Mouse (Mus musculus) left cerebral cortex, postnatal 10 days (tissue): ENCODE data around the gene Cubn. TPM values are rescaled to one million over a fixed set of nuclear protein-coding genes. Genes with fewer than 3 reads are reported as not detected.

Experiments
- DNase-seq, 2 experiments: peaks; one replicate each; pipeline ENCODE4 v3.0.0; 2021 to 2022; ENCODE audit warnings: low spot score in 2 of 2, mixed read lengths in 1 of 2; ENCODE audit errors: extremely low spot score in 1 of 2
- intact Hi-C: fragments of 180-260 bp; cut with DNase I; formaldehyde crosslinking; loops from one replicate; pipeline ENCODE4 v1.15.1; 2025
- total RNA-seq, 2 experiments: library from RNA; stranded (reverse); gene quantifications; 2 replicates each; pipeline ENCODE4 v1.2.3; 2021

The Cubn gene
- total RNA-seq, 2 experiments from 2014 or later: 0.43 to 0.45 TPM

GRCm38 (mm10) chr2:13376166-13376565, 115.4 kb downstream of the Cubn start:
- DNase-seq: no peak
- intact Hi-C loops: no loop called here

GRCm38 (mm10) chr2:13373291-13373690, 118.3 kb downstream of the Cubn start:
- no peak for DNase-seq
- intact Hi-C loops: no loop called here

- intact Hi-C loops: no loop called here
Observed at GRCm38 (mm10) chr2:13372825-13373224, 118.8 kb downstream of the Cubn start.

GRCm38 (mm10) chr2:13372256-13372824, 119.3 kb downstream of the Cubn start:
- intact Hi-C loops: no loop called here
- peak in 1 of 2 experiments; percentile 42 for DNase-seq

More at GRCm38 (mm10) chr2:13372825-13373224, 118.8 kb downstream of the Cubn start:
- no peak for DNase-seq

GRCm38 (mm10) chr2:13371797-13372170, 119.8 kb downstream of the Cubn start:
- no peak for DNase-seq
- intact Hi-C loops: no loop called here

GRCm38 (mm10) chr2:13371072-13371796, 120.4 kb downstream of the Cubn start:
- DNase-seq: no peak
- intact Hi-C loops: no loop called here

- intact Hi-C loops: no loop called here
- no peak for DNase-seq
Observed at GRCm38 (mm10) chr2:13370556-13370955, 121.1 kb downstream of the Cubn start.

- no peak for DNase-seq
- intact Hi-C loops: no loop called here
Observed at GRCm38 (mm10) chr2:13368517-13368916, 123.1 kb downstream of the Cubn start.

- intact Hi-C loops: no loop called here
- DNase-seq: peak in 1 of 2 experiments; percentile 27
Observed at GRCm38 (mm10) chr2:13357885-13358552, 133.6 kb downstream of the Cubn start.

GRCm38 (mm10) chr2:13352775-13353174, 138.8 kb downstream of the Cubn start:
- DNase-seq: no peak
- intact Hi-C loops: no loop called here

GRCm38 (mm10) chr2:13352112-13352728, 139.4 kb downstream of the Cubn start:
- intact Hi-C loops: no loop called here
- DNase-seq: no peak

GRCm38 (mm10) chr2:13342325-13342926, 149.2 kb downstream of the Cubn start:
- no peak for DNase-seq
- intact Hi-C loops: no loop called here

GRCm38 (mm10) chr2:13335446-13335845, 156.2 kb downstream of the Cubn start:
- intact Hi-C loops: no loop called here
- DNase-seq: no peak

- intact Hi-C loops: no loop called here
Observed at GRCm38 (mm10) chr2:13329754-13330417, 161.7 kb downstream of the Cubn start.

GRCm38 (mm10) chr2:13303376-13303775, 188.2 kb downstream of the Cubn start:
- no peak for DNase-seq
- intact Hi-C loops: no loop called here

More at GRCm38 (mm10) chr2:13329754-13330417, 161.7 kb downstream of the Cubn start:
- DNase-seq: no peak

GRCm38 (mm10) chr2:13299031-13299430, 192.6 kb downstream of the Cubn start:
- intact Hi-C loops: loop anchor here (10.0 kb wide), 1 partner anchor 996 kb away; no protein-coding TSS in a partner anchor
- peak in 1 of 2 experiments; percentile 27 for DNase-seq

- no peak for DNase-seq
- intact Hi-C loops: loop anchor here (10.0 kb wide), 1 partner anchor 997 kb away; no protein-coding TSS in a partner anchor
Observed at GRCm38 (mm10) chr2:13297733-13298132, 193.9 kb downstream of the Cubn start.

- DNase-seq: peak in 1 of 2 experiments; percentile 42
- intact Hi-C loops: loop anchor here (5.0 to 10.0 kb wide), 3 partner anchors 287 to 1004 kb away; no protein-coding TSS in a partner anchor
Observed at GRCm38 (mm10) chr2:13290661-13291060, 201.0 kb downstream of the Cubn start.
